Mouse (Mus musculus) kidney, adult 2 months (tissue): ENCODE measurements at regions not wholly inside any gene's neighbourhood (a gene's known extent, or its start where the extent isn't known, plus 50 kb on each side); places are given as distances from the start of the nearest gene placed in this dataset.

Experiments used
- CTCF ChIP-seq: fragments of 200-500 bp; conservative IDR thresholded peaks from 2 replicates; pipeline ENCODE4 v1.5.1; 2011; ENCODE audit warnings: low read depth, mild to moderate bottlenecking, control low read depth, low read length, moderate library complexity, mixed read lengths; ENCODE audit not compliant: insufficient read depth, insufficient read length
- POLR2A ChIP-seq: fragments of 200-500 bp; IDR thresholded peaks from one replicate; pipeline ENCODE4 v1.6.1; 2011; ENCODE audit warnings: low read depth, low read length, control low read depth

- no peak for TF ChIP-seq CTCF
- TF ChIP-seq POLR2A: no peak
Observed at GRCm38 (mm10) chr1:113383717-113384116, 1519.0 kb upstream of the Dsel start.
